Mouse (Mus musculus) adrenal gland, adult 18-20 months (tissue): ENCODE results near the gene Mrps27. TPM values are rescaled to one million over a fixed set of nuclear protein-coding genes. Genes with fewer than 3 reads are reported as not detected.
A peak's percentile ranks its signal among the peaks of the same experiment; 100 is the strongest.
"Not testable (repeated sequence)": the region's sequence is repeated elsewhere in the genome, so short reads cannot be mapped to it uniquely, and the experiment has no call there.

Source experiments
- DNase-seq, 2 experiments: peaks; one replicate each; pipeline ENCODE4 v3.0.0; 2021 to 2022; ENCODE audit warnings: low spot score in 2 of 2
- long read RNA-seq, 2 experiments: library from polyadenylated mRNA; stranded (forward); transcript quantifications; one replicate each; pipeline ENCODE4 v2.0.0; 2021
- total RNA-seq, 2 experiments: library from RNA; stranded (reverse); gene quantifications; 1 replicate in 1 of 2; 2 replicates in 1 of 2; pipeline ENCODE4 v1.2.3; 2021

Mrps27 gene
- total RNA-seq, result 10 to 100 TPM; 39.8 to 40.9 TPM
- long read RNA-seq, experiment 1, transcript Mrps27-201 (11 exons, 1,849 nt), result major isoform, 44 of 52 reads
- long read RNA-seq, experiment 1, partial matches to known transcripts, result 1 of 52 reads
- long read RNA-seq, experiment 1, other reads (novel, unspliced or antisense), result 7 of 52 reads
- long read RNA-seq, experiment 2, transcript Mrps27-201 (11 exons, 1,849 nt), result major isoform, 147 of 161 reads
- long read RNA-seq, experiment 2, partial matches to known transcripts, result 4 of 161 reads
- long read RNA-seq, experiment 2, other reads (novel, unspliced or antisense), result 10 of 161 reads

GRCm38 (mm10) chr13:99344599-99345575 lies at the start of gene Mrps27, which contains the start of gene Ptcd2:
Gene Mrps27, plus strand, starts transcription at chr13:99344786.
Gene Ptcd2, minus strand, starts transcription at chr13:99344705.
- DNase-seq, result peak; percentile 96

GRCm38 (mm10) chr13:99299921-99300320 lies 44.7 kb upstream of the Mrps27 start:
- DNase-seq, result no peak

GRCm38 (mm10) chr13:99303846-99304245 lies 40.7 kb upstream of the Mrps27 start:
- DNase-seq, result no peak

- no peak for DNase-seq
These were observed 40.2 kb upstream of the Mrps27 start for GRCm38 (mm10) chr13:99304365-99304764.

GRCm38 (mm10) chr13:99305186-99305585 lies 39.4 kb upstream of the Mrps27 start:
- no peak for DNase-seq

- no peak for DNase-seq
These were observed 38.4 kb upstream of the Mrps27 start for GRCm38 (mm10) chr13:99306164-99306563.

GRCm38 (mm10) chr13:99307930-99308359 lies 36.6 kb upstream of the Mrps27 start:
- no peak for DNase-seq

- DNase-seq, result peak in 1 of 2 experiments; percentile 20
These were observed 36.2 kb upstream of the Mrps27 start for GRCm38 (mm10) chr13:99308393-99308792.

- DNase-seq, result no peak
These were observed 30.5 kb upstream of the Mrps27 start for GRCm38 (mm10) chr13:99314098-99314497.

- DNase-seq, result no peak
These were observed 29.9 kb upstream of the Mrps27 start for GRCm38 (mm10) chr13:99314657-99315181.

- no peak for DNase-seq
These were observed 28.2 kb upstream of the Mrps27 start for GRCm38 (mm10) chr13:99316366-99316765.

GRCm38 (mm10) chr13:99317058-99317457 lies 27.5 kb upstream of the Mrps27 start:
- DNase-seq, result peak; percentile 38 to 42

GRCm38 (mm10) chr13:99320453-99320852 lies 24.1 kb upstream of the Mrps27 start:
- DNase-seq, result no peak

- not testable (repeated sequence) for DNase-seq
These were observed 21.7 kb upstream of the Mrps27 start for GRCm38 (mm10) chr13:99322915-99323314.

GRCm38 (mm10) chr13:99323632-99324336 lies 20.8 kb upstream of the Mrps27 start:
- no peak for DNase-seq

GRCm38 (mm10) chr13:99324337-99324685 lies 20.3 kb upstream of the Mrps27 start:
- not testable (repeated sequence) for DNase-seq

- no peak for DNase-seq
These were observed 13.3 kb upstream of the Mrps27 start for GRCm38 (mm10) chr13:99331255-99331654.

GRCm38 (mm10) chr13:99337510-99337909 lies 7.1 kb upstream of the Mrps27 start:
- no peak for DNase-seq

- DNase-seq, result no peak
These were observed 3.1 kb upstream of the Mrps27 start for GRCm38 (mm10) chr13:99341504-99341903.

GRCm38 (mm10) chr13:99343876-99344598 lies 549 bp upstream of the Mrps27 start:
- no peak for DNase-seq
